Mouse (Mus musculus) cerebellum, adult 2 months (tissue): ENCODE measurements at regions not wholly inside any gene's neighbourhood (a gene's known extent, or its start where the extent isn't known, plus 50 kb on each side); places are given as distances from the start of the nearest gene placed in this dataset.

Experiments used
- CTCF ChIP-seq: fragments of 200-500 bp; IDR thresholded peaks from 2 replicates; pipeline ENCODE4 v1.5.1; 2011; ENCODE audit warnings: low read depth, mild to moderate bottlenecking, control low read depth, low read length, moderate library complexity, borderline replicate concordance; ENCODE audit not compliant: insufficient read depth
- POLR2A ChIP-seq: fragments of 200-500 bp; IDR thresholded peaks from 2 replicates; pipeline ENCODE4 v1.6.1; 2011; ENCODE audit warnings: low read length, control low read depth, borderline replicate concordance; ENCODE audit not compliant: insufficient read depth

DNA sequence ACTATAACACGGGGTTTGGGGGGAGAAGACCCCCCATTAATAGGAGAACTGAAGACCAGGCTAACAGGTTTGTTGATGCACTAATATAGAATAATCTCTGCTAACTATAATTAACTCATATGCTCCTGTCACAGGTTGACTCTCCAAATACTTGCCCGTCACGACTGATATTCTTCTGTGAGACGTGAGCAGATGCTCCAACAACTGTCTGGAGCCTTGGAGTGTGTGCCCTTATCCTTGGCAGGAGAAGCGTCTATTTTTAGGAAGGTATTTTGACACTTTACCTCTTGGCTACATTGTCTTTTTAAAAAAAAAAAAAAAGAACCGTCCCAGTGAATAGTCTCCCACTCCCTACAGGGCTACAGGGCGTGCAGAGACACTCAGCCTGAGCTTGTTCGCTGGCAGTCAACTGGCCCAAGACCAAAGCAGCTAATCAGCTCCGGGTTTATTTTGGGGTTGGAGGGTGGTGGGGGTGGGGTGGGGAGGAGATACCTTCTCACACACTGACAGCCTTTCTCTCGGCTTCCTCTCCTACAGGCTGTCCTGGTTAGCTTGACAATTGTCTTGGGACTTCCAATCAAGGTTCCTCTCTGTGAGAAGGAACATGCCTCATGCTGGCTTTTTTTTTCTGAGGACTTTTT, 102.6 kb upstream of the Prickle1 start:
- TF ChIP-seq CTCF (no peak), POLR2A (no peak)
